Mouse (Mus musculus): ENCODE measurements around the gene Babam2.
A peak's percentile ranks its signal among the peaks of the same experiment; 100 is the strongest.
"Not testable (repeated sequence)": the region's sequence is repeated elsewhere in the genome, so short reads cannot be mapped to it uniquely, and the experiment has no call there.

Babam2 gene

DNA sequence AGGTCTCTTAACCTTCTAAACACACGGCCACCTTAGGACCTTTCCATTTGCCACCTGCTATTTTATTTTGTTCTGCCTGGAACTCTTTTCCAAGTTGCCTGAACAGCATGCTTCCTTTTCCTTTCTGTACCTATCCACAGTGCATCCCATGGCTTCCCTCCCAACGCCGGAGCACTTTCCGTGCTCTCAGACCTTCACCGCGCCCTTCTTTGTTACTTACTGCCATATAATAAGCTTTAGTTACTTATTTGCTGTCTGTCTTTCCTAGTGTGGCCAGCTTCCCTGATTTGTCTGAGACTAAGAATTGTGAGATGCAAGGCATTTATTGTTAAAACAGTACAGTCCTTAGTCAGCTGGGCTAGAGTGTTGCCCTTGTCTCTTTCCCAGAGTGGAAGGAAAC, 94.9 kb downstream of the Babam2 start:
- DNase-seq = no peak

DNA sequence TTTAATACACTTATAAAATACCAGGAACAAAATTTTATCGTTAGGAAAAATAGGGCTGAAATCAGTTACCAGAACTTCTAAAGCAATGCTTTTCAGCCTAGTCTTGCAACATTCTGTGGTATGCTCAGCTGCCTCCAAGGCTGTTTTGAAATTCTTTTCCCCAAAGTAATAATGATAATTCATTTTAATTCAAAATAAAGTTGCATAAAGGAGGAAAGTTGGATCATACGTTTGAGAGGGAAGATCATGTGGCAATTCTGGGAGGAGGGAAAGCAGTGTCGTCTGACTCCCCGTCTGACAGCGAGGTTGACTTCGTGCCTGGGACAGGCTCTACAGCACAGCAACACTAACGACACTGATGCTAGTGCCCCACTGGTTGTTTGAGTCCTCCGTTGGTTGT, 95.4 kb downstream of the Babam2 start:
- DNase-seq = no peak

DNA sequence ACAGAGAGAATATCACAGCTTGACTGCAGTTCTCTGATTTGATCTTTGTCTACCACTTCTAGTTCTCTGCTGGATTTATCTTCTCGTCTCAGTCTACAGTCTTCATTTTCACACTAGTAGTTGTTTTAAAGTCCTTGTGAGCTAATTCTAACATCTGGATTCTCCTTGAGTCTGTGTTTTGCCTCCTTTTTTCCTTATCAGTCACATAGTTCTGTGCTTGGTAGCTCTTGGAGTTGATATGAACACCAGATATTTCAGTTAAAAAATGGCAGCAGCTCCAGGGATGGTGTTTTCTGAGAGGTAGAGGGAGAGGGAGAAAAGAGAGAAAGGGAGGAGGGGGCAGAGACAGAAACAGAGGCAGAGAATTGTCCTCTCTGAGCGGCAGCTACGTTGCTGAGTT, 97.9 kb downstream of the Babam2 start:
- no peak for DNase-seq

DNA sequence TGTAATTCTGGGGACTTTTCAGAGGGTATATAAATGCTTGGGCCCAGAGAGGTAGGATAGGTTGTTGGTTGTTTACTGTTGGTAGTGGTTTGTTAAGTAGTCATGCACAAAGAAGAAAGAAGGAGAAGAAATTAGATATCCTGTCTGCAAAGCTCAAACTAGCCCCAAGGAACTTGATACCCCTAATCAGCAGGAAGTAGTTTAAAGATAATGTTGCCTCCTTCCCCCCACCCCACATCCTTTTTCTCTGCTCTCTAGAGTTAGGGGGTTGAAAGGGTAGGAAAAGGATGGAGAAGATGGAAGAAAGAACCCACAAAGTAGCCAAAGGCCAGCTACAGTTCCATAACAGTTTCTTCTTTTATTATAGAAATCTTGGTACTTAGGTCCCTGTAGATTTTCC, 99.5 kb downstream of the Babam2 start:
- no peak for DNase-seq

DNA sequence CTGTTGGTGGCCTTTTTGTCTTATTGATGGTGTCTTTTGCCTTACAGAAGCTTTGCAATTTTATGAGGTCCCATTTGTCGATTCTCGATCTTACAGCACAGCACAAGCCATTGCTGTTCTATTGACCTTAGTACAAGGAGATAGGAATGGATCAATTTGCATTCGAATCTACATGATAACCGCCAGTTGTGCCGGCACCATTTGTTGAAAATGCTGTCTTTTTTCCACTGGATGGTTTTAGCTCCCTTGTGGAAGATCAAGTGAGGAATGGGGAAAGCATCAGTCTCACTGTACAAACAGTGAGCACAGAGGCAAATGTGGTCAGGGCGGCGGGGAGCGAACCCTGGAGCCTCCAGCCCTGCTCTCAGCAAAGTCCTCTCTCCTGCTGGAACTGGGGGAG, 106.7 kb downstream of the Babam2 start:
- not testable (repeated sequence) for DNase-seq

DNA sequence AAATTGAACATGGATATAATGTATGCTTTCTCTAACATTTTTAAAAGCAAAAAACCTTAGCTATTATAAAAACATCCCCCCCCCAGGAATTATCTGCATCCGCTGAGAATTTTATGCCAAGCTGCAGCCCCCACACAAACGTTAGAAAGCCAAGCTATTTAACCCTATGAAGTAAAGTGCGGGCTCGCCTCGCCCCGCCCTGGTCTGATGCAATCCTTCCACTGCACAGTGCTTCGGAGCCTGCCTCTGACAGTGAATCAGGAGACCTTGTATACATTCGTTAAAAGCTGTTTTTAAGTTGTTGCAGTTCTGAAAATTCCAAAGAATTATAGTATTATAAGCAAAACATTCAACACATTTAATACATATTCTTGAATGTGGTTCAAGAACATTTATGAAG, 107.3 kb downstream of the Babam2 start:
- no peak for DNase-seq

DNA sequence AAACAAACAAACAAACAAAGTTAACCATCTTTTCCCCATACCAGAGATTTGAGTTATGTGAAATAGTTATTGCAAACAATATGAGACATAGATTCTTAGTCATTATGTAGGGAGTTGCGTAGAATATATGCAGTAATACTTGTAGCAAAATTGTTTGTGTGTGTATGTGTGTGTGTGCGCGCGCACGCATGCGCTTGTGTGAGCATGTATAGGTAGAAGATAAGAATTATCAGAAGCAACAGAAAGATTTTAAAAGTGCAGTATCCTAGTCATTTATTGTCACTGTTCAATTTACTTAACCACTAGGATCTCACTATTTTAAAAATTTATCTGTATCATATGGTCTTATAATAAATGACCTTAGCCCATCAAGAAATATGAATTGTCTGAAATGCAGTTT, 109.8 kb downstream of the Babam2 start:
- DNase-seq = no peak

DNA sequence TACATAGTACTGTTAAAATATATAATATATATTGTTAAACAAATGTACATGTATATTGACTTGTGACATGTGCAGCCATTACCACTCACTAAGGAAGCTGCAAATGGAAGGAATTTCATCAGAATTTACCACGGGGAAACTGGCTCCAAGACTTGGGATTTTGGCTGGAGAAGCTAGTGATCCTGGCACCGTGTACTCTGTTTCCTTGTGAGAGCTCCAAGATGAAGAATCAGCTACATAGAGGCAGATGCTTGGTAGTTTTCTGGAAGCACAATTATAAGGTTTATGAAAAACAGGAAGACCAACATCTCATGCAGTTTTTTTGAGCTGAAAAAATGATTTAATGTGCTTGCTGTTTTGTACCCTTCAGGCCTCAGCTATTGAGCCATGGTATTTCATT, 110.8 kb downstream of the Babam2 start:
- peak; percentile 17 for DNase-seq

DNA sequence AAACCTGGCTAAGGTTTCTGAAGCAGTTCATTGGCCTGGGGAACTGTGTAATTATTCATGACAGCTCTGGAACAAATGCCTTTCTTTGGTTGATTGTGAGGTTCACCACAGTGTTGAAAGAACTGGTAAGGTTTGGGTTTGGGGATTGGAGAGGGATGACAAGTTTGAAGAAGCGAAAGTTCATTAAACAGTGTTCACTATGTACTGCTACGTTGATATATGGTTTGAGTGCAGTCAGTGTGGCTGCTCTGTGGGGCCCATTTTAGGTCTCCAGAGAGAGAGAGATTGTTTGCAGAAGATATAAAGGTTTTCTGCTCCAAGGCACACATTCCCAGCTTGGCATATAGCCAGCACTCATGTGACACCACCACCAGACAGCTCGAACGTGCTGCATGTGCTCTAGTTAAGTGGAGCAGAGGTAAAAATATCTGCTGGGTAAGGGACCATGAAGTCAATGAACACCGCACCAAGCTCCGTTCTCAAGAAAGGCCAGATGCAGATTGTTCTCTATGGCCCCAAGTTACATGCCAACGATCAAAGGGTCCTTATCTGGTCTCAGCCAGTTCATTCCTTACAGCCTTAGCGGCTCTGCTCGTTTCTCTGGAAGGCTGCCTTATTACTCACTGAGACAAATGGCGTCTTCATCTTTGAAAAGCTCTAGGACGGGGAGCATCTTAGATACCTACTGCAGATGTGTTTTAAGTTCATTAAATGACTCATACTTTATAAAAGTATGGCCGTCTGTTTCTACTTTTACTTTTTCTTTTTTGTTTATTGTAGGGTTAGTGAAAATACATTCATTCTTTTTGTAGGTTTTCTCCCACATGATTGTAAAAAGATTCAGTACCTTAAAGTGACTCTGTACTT, 113.5 kb downstream of the Babam2 start:
- DNase-seq = peak; percentile 12

DNA sequence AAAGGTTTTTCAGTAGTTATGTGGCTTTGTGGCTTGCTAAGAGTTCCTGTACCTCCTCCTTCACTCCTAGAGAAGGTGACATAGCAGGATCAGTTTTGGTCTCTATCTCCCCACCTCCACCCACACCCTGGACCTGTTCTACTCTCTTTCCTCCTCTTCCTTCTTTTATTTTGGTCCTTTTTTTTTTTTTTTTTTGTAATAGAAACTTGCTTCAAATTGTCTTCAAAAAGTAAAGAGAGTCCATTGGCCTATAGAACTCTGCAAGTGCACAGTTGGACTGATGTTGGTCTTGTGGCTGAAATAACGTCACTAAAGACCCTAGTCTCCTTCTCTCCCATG, 114.1 kb downstream of the Babam2 start:
- no peak for DNase-seq

DNA sequence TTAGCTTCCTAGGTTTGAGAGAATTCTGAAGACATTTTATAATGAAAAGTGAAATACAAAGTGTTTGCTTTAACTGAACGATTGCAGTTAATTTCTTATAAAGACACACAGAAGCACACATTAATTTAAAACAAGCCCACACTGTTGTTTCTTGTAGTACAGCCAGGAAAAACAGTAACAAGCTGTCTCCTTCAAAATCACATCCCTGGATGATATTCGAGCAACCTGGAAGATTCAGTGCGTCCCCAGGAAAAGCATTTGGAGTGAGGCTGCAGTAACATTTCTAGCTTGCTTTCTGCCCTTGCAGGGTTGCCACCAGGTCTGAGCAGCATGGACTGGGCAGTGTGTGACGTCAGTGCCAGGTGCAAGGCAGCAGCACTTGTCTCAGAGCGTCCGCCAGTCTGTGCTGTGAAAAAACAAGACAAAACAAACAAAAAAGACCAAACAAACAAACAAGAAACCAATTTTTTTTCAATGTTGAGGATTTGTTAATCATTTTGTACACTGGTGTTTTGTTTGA, 115.7 kb downstream of the Babam2 start:
- DNase-seq = no peak

DNA sequence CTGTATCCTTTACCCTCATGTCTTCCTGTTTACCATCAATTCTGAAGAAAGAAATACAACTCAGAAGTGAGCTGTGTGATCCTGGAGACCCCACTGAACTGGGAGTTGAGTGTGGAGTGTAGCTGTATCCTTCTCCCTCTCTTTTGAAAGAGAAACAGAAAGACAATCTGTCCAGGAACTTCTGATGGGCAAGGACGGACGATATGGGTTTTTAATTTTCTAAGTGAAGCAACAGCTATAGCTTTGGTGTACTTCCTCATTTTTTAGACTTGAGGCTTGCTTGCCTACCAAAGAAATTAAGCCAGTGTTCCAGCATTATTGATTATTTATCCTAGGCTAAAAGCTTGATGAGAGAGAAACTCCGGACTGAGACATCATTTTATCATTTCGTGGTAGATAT, 116.6 kb downstream of the Babam2 start:
- no peak for DNase-seq

DNA sequence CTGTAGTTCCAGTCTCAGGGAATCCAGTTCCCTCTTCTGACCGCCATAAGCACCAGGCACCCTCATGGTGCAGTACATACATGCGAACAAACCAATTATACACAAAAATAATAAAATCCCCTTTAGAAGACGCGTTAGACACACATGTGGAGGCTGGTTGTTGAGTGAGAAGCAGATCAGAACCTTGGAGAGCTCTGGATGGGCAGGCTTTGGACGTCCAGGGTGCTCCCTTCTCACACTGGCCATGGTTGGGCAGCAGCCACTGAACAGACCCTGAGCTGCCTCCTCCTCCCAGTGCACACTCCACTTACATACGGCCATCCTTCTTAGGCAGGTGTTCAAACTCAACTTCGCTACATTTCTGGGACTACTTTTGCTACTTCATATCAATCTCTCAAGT, 117.6 kb downstream of the Babam2 start:
- no peak for DNase-seq

DNA sequence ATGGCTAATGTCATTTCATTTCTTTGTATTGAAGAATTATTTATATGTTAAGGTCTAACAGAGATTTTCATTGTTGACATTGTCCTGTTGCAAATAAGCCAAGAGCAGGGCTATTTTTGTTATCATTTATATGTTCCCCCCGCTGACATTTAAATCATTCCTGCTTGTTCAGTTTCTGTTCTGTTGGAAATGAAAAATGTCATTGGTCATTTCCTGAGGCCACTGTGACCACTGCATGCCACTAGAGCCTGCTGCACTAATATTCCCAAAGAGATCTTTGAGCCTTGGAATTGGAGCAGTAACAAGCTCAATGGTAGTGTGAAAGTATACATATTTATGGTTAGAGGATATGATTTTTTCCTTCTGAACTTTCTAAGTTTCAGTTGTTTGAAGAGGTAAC, 118.6 kb downstream of the Babam2 start:
- DNase-seq = no peak

DNA sequence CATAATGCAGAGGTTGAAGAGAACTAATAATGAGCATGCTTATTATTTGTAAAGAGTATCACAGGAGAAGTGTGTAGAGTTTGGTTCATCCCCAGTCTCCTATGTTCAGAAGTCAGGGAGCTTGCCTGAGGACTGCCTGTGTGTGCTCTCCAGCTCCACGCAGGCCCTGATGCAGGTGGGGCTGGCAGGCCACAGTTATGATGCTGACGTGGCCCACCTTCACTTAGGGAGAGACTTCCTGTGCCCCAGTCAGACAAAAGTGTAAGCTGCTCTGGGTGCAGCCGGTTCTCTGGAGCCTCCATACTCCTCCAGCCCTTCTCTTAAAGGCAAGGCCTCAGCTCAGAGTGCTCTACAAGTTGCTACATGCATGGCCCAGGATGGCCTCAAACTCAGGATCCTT, 123.3 kb downstream of the Babam2 start:
- DNase-seq = no peak

DNA sequence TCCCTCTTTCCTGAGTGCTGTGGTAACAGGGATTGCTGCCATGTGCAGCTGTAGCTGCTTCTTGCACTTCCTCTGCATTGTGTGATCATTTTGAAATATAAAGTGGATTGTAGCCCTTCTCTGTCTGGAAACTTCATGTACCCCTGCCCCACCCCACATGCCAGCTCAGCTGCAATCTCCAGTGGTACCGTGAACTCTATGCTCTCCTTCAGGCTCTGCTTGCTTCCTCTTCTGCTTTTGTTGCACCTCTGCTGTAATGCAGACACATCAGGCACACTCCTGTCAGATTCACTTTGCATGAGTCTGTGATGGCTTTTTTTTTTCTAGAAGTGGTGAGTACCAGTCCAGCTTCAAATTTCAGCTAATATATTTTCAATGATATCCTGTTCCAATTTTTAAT, 123.7 kb downstream of the Babam2 start:
- DNase-seq = no peak

DNA sequence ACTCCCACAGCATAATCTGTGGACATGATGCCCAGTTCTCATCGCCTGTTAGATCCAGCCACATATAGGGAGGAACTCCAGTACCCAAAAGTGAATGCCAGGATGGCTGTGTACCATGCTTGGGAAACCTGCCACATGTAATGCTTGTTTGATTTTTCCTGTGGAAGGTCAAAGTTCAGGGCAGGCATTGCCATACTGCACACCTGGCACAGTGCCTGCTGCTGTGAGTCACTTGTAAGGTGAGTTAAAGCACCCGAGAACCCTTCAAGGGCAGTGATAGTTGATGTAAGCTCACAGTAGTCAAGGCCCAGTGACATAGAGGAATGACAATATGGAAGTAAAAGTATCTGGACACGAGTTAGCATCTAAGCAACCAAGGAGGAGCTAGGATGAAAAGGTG, 126.2 kb downstream of the Babam2 start:
- DNase-seq = no peak

DNA sequence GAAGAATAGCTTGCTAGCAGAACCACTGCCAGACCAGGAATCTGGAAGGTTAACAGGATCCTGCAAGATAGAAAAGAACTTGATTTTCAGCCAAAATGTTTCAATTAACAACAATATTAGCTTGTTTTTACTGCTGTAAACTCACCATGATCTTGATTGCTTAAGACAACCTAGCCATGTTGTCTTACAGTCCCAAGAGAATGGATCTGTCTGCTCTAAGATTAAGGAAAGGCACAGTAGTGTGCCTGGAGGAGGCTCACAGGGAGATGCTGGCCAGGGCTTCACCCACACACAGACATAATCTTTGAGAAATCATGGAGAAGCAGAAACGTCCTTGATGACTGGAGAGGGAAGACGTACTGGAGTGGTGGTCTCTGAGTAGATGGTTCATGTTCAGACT, 126.6 kb downstream of the Babam2 start:
- DNase-seq = no peak

DNA sequence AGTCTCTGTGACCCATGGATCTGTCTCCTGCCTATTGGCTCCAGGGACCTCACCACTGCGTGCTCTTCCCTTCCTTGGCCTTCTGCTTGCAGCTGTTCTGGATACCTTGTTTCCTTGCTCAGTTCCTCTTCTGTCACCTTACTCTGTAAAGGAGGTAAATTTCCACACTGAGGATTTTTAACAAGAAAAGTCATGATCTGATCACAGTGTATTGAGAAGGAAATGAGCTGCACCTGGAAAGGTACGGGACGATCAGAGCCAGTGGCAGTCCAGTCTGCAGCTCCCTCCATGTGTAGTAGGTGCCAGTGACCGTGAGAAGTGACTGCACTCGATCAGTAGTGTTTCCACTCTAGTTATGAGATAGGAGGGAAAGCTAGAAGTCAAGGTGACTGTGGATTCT, 129.8 kb downstream of the Babam2 start:
- no peak for DNase-seq

DNA sequence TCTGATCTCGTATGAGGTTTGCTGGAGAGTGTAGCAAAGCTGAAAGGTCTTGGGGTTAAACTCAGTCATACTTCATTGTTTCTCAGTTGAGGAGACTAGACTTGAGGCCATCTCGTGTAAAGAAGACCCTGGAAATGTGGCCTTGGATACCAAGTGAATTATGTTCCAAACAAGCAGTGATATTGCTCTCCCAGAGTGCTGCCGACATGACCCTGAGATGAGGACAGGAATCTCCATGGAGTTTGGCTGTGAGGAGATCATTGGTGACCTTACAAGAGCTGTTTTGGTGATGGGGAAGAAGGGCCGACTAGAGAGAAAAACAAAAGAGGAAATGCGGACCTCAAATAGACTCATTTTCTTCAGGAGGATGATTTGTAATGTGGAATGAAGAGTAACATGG, 130.4 kb downstream of the Babam2 start:
- DNase-seq = no peak

DNA sequence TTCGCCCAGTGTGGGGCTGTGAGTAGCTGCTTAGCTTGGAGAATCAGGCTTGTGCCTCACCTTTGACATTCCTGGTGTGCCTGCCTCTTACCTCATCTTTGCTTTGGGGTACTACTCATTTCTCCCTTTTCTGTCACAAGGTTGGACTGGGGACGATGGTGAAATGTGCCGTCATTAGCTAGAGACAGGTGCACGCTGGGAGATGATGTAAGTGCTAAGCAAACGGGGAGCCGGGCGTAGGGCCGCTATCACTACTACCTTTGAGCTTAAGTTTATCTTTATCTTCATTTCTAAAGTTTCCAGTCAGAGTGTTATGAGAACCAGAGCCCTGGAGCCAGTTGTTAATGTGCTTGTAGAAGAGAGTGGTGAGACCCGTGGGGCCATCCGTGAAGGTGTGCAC, 131.3 kb downstream of the Babam2 start:
- DNase-seq = no peak

DNA sequence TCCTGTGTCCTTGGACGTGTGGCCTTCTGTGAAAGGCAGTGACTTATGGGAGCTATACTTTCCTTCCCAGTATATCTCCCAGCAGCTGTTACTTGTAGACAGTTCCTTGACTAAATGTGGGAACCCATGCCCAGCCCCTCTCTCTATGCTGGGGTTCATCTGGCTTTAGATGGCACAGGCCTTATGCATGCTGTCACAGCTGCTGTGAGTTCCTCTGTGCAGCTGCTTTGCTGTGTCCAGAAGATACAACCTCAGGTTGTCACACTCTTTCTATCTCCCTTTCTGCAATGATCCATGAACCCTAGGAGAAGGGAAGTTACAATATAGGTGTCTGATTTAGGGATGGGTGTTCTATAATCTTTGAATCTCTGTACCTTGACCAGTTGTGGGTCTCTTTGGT, 132.1 kb downstream of the Babam2 start:
- no peak for DNase-seq

DNA sequence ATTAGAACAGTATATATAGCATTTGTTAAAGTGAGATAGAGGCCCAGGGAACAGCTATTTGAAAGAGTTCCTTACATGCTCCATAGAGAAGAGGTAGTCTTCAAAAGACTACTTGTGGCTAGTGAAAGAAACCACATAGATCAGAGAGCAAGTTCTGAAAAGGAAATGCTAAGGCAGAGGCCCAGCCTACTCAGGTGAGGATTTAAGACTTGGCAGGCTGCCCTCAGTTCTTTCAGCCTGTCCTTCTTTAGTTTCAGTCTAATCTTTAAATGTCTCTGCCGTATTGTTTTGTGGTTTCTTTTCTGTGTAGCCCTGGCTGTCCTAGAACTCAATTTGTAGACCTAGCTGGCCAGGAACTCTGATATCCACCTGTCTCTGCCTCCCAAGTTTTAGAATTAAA, 134.1 kb downstream of the Babam2 start:
- no peak for DNase-seq

DNA sequence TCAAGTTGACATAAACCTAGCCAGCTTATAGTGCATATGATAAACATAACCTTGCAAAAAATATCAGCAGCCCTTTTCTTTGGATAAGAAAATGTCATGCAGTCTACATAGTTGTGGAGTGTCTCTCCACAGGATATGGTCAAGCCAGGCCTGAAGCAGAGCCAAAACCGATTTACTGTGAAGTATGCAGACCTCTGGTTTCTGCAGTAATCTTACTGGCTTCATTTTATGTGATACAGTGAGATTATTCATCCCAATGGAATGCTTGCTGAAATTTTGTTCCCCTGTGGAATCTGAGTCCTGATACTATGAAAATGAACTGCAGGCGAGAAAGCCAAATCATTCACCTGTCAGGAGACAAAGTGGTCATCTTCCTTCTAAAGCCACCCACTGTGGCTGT, 138.2 kb downstream of the Babam2 start:
- no peak for DNase-seq

DNA sequence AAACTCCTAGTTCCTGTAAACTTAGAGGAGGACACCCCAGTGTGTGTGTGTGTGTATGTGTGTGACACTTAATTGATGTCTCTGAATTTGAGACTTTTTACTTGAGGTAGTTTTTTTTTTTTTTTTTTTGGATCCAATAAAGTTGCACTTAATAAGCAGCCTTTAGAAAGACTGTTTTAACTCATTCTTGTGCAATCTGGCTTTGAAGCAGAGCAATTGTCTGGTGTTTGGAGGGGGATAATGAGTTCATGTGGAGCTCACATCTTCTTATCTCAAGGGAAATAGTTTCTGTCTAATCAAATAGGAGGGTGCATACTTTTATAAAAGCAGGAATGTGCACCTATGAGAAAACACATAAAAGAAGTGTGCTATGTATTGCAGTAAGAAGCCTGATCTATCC, 142.5 kb downstream of the Babam2 start:
- no peak for DNase-seq
